Mouse (Mus musculus): ENCODE results near the gene Ccdc88c.

Ccdc88c gene

GRCm38 (mm10) chr12:100966253-100966652, 62.6 kb downstream of the Ccdc88c start:
- no peak for DNase-seq (ENCODE audit: low read depth)

- no peak for DNase-seq (ENCODE audit: low read depth)
Measured at GRCm38 (mm10) chr12:100965298-100965697, 63.6 kb downstream of the Ccdc88c start.

GRCm38 (mm10) chr12:100958621-100959592, 69.9 kb downstream of the Ccdc88c start:
- no peak for DNase-seq (ENCODE audit: low read depth)

GRCm38 (mm10) chr12:100958006-100958405, 70.8 kb downstream of the Ccdc88c start:
- no peak for DNase-seq (ENCODE audit: low read depth)

- DNase-seq (ENCODE audit: low read depth), result no peak
Measured at GRCm38 (mm10) chr12:100957257-100957656, 71.6 kb downstream of the Ccdc88c start.

GRCm38 (mm10) chr12:100956825-100957224, 72.0 kb downstream of the Ccdc88c start:
- DNase-seq (ENCODE audit: low read depth), result no peak

GRCm38 (mm10) chr12:100956028-100956427, 72.8 kb downstream of the Ccdc88c start:
- DNase-seq (ENCODE audit: low read depth), result no peak

- no peak for DNase-seq (ENCODE audit: low read depth)
Measured at GRCm38 (mm10) chr12:100953926-100954325, 74.9 kb downstream of the Ccdc88c start.

- DNase-seq (ENCODE audit: low read depth), result no peak
Measured at GRCm38 (mm10) chr12:100952193-100952931, 76.5 kb downstream of the Ccdc88c start.

GRCm38 (mm10) chr12:100949146-100949545, 79.7 kb downstream of the Ccdc88c start:
- no peak for DNase-seq (ENCODE audit: low read depth)

- DNase-seq (ENCODE audit: low read depth), result no peak
Measured at GRCm38 (mm10) chr12:100948021-100948420, 80.8 kb downstream of the Ccdc88c start.

- no peak for DNase-seq (ENCODE audit: low read depth)
Measured at GRCm38 (mm10) chr12:100945948-100946347, 82.9 kb downstream of the Ccdc88c start.

GRCm38 (mm10) chr12:100945501-100945900, 83.4 kb downstream of the Ccdc88c start:
- no peak for DNase-seq (ENCODE audit: low read depth)

- DNase-seq (ENCODE audit: low read depth), result no peak
Measured at GRCm38 (mm10) chr12:100944921-100945336, 83.9 kb downstream of the Ccdc88c start.

GRCm38 (mm10) chr12:100943146-100943545, 85.7 kb downstream of the Ccdc88c start:
- DNase-seq (ENCODE audit: low read depth), result no peak

- DNase-seq (ENCODE audit: low read depth), result no peak
Measured at GRCm38 (mm10) chr12:100941361-100941760, 87.5 kb downstream of the Ccdc88c start.

GRCm38 (mm10) chr12:100937441-100938360, 91.2 kb downstream of the Ccdc88c start:
- DNase-seq (ENCODE audit: low read depth), result no peak

- DNase-seq (ENCODE audit: low read depth), result no peak
Measured at GRCm38 (mm10) chr12:100936737-100937136, 92.1 kb downstream of the Ccdc88c start.

- no peak for DNase-seq (ENCODE audit: low read depth)
Measured at GRCm38 (mm10) chr12:100936116-100936515, 92.7 kb downstream of the Ccdc88c start.

GRCm38 (mm10) chr12:100934796-100935195, 94.1 kb downstream of the Ccdc88c start:
- no peak for DNase-seq (ENCODE audit: low read depth)

- DNase-seq (ENCODE audit: low read depth), result no peak
Measured at GRCm38 (mm10) chr12:100931653-100932052, 97.2 kb downstream of the Ccdc88c start.

GRCm38 (mm10) chr12:100928286-100928685, 100.6 kb downstream of the Ccdc88c start:
- no peak for DNase-seq (ENCODE audit: low read depth)
